Mouse (Mus musculus): ENCODE measurements around the gene Cd300a.

GRCm38 (mm10) chr11:114929581-114929980, 39.7 kb downstream of the Cd300a start:
- TF ChIP-seq POLR2A (IDR thresholded peaks at IDR 0.05; ENCODE audit: borderline replicate concordance, control insufficient read depth, low read depth, low read length): no peak
- TF ChIP-seq CTCF (IDR thresholded peaks at IDR 0.05; ENCODE audit: control insufficient read depth, insufficient read depth, low read length): no peak

Data from bone marrow, adult 2 months (tissue).